Mouse (Mus musculus) lung, postnatal 0 days (tissue): ENCODE measurements around the gene Ppp1r32. TPM values are rescaled to one million over a fixed set of nuclear protein-coding genes. Genes with fewer than 3 reads are reported as not detected.

Source experiments
- ATAC-seq: fragments of 200-750 bp; cut with Nextera tagmentation; 2 replicates; pipeline ENCODE4 v1.8.0; 2017; ENCODE audit warnings: moderate library complexity
- DNase-seq: peaks from one replicate; pipeline ENCODE4 v3.0.0-alpha.2; 2016; ENCODE audit warnings: low spot score
- H3K27ac ChIP-seq: fragments of 300-500 bp; sonication (generic); 2 replicates; pipeline ENCODE4 v1.5.1; 2014; ENCODE audit warnings: antibody characterized with exemption, mild to moderate bottlenecking, low read length, mixed read lengths
- H3K27me3 ChIP-seq: fragments of 300-500 bp; sonication (generic); replicated peaks from 2 replicates; pipeline ENCODE4 v1.6.1; 2014; ENCODE audit warnings: low read length, mixed read lengths; ENCODE audit not compliant: insufficient read depth
- H3K36me3 ChIP-seq: fragments of 300-500 bp; sonication (generic); 2 replicates; pipeline ENCODE4 v1.6.1; 2014; ENCODE audit warnings: low read length, mixed read lengths; ENCODE audit not compliant: insufficient read depth
- H3K4me1 ChIP-seq: fragments of 300-500 bp; sonication (generic); 2 replicates; pipeline ENCODE4 v1.6.1; 2014; ENCODE audit warnings: antibody characterized with exemption, low read depth, low read length, mixed read lengths; ENCODE audit not compliant: insufficient read depth
- H3K4me2 ChIP-seq: fragments of 300-500 bp; sonication (generic); replicated peaks from 2 replicates; pipeline ENCODE4 v1.6.1; 2014; ENCODE audit warnings: low read depth, mild to moderate bottlenecking, low read length, moderate library complexity, mixed read lengths
- H3K4me3 ChIP-seq: fragments of 300-500 bp; sonication (generic); 2 replicates; pipeline ENCODE4 v1.5.1; 2014; ENCODE audit warnings: low read depth, low read length
- H3K9ac ChIP-seq: fragments of 300-500 bp; sonication (generic); replicated peaks from 2 replicates; pipeline ENCODE4 v1.6.1; 2014; ENCODE audit warnings: low read depth, mild to moderate bottlenecking
- H3K9me3 ChIP-seq: fragments of 300-500 bp; sonication (generic); 2 replicates; pipeline ENCODE4 v1.6.1; 2016; ENCODE audit warnings: low read length, mixed read lengths
- CTCF ChIP-seq: IDR thresholded peaks from 2 replicates; pipeline ENCODE4 v1.5.1; 2016; ENCODE audit warnings: antibody characterized with exemption, mild to moderate bottlenecking
- EP300 ChIP-seq: IDR thresholded peaks from 2 replicates; pipeline ENCODE4 v1.6.1; 2016; ENCODE audit warnings: antibody characterized with exemption, mild to moderate bottlenecking, control low read depth
- WGBS: fragments of 180-500 bp; shearing (Covaris S2); extraction: QIAGEN DNeasy Blood & Tissue Kit; methylation state at CpG from one replicate; pipeline ENCODE4 v1.1.7; 2014; 5-methylcytosine and 5-hydroxymethylcytosine counted together
- polyA plus RNA-seq: library from polyadenylated mRNA; unstranded; fragments of >200 nt; fragmentation: Nextera tagmentation; extraction: Ambion mirVana; gene quantifications from 2 replicates; pipeline ENCODE4 v1.2.1, GENCODE M21; 2015

Ppp1r32 gene
- polyA plus RNA-seq, 1 experiment from 2014 or later, result 2.6 TPM

DNA sequence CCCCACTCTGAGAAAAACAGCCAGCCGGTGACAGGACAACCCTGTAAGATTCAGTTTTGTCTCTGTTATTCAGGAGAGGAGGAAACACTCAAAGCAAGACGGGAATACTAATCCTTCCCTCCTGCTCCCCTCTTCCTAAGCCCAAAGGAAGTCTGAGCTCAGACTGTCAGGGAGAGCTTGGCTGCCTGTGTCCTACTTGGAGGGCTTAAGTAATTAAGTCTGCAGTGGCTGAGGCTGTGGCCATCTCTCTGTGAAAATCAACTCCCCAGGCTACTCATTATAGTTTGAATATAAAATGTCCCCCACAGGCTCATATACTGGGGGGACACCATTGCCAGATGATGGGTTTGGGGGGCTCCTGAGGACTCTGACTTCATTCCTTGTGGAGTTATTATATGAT, 14.2 kb upstream of the Ppp1r32 start:
- TF ChIP-seq CTCF (no peak), EP300 (no peak)
- H3K36me3 ChIP-seq, result 0 out of 2 replicates have a peak, but pooled peaks cover 6% of the 10 kb centered on the region
- H3K4me2 ChIP-seq, result no peak overlapping the region

DNA sequence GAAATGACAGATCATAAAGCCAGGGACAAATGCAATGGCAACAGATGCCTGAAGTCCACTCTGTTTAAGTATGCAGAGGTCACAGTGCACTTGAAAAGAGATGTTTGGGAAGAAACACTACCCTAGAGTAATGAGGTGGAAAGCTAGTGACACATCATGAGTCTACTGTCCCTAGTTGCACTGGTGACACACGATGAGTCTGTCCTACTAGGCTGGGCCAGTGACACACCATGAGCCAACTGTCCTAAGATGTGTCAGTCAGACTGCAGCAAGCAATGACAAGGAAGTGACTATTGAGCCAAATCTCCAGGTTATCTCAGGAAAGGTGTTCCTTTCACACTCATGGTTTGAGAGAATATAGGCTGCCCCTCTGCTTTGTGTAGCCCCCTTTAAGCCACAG, 12.9 kb upstream of the Ppp1r32 start:
- no peaks in the 10 kb centered on the region for H3K9me3 ChIP-seq
- no peaks in the 10 kb centered on the region for H3K4me1 ChIP-seq
- H3K27ac ChIP-seq, result no peak overlapping the region
- WGBS, result 90% methylated on average over 1 of the region's 1 CpGs
- ATAC-seq (no peak), DNase-seq (no peak)
- H3K36me3 ChIP-seq, result 0 out of 2 replicates have a peak, but pooled peaks cover 6% of the 10 kb centered on the region
- no peaks in the 10 kb centered on the region for H3K27me3 ChIP-seq
- TF ChIP-seq EP300 (no peak), CTCF (no peak)
- no peak overlapping the region for H3K4me3 ChIP-seq
- no peak overlapping the region for H3K9ac ChIP-seq
- H3K4me2 ChIP-seq, result no peak overlapping the region

More for the DNA sequence above, 14.2 kb upstream of the Ppp1r32 start:
- no peak overlapping the region for H3K27ac ChIP-seq
- no peaks in the 10 kb centered on the region for H3K27me3 ChIP-seq
- DNase-seq, result no peak
- H3K9me3 ChIP-seq, result no peaks in the 10 kb centered on the region
- 71% methylated on average over 2 of the region's 2 CpGs for WGBS
- no peak for ATAC-seq
- no peak overlapping the region for H3K4me3 ChIP-seq
- no peak overlapping the region for H3K9ac ChIP-seq
- H3K4me1 ChIP-seq, result no peaks in the 10 kb centered on the region

DNA sequence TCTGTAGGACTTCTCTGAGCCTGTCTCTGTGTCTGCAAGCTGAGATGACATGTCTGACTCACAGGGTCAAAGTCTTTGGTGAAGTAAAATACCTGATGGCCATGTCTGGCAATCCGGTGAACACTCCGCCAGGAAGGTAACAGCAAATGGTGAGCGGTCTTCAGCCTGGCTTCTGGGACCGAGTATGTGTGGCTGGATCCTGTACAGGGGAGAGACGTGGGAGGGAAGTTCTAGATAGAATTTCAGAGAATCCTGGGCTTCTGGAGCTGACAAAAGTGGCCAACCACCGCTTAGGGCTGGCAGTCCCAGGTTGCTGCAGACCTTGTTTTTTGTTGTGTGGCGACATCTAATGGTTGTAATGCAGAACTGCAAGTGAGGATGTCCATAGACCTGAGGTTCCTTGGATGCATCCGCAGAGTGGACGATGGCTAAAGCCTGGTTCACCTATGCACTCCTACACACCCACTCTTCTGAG, 3.6 kb upstream of the Ppp1r32 start:
- Histone ChIP-seq H3K4me1 (no peaks in the 10 kb centered on the region), H3K4me3 (no peak overlapping the region), H3K9me3 (no peaks in the 10 kb centered on the region), H3K27me3 (0 out of 2 replicates have a peak, but pooled peaks cover 2% of the 10 kb centered on the region), H3K36me3 (no peaks in the 10 kb centered on the region), H3K4me2 (no peak overlapping the region), H3K9ac (no peak overlapping the region), H3K27ac (no peak overlapping the region)
- DNase-seq, result peak; percentile 76
- 20% methylated on average over 9 of the region's 9 CpGs for WGBS
- TF ChIP-seq EP300 (no peak), CTCF (peak; percentile 92)
- ATAC-seq, result peak; percentile 78

DNA sequence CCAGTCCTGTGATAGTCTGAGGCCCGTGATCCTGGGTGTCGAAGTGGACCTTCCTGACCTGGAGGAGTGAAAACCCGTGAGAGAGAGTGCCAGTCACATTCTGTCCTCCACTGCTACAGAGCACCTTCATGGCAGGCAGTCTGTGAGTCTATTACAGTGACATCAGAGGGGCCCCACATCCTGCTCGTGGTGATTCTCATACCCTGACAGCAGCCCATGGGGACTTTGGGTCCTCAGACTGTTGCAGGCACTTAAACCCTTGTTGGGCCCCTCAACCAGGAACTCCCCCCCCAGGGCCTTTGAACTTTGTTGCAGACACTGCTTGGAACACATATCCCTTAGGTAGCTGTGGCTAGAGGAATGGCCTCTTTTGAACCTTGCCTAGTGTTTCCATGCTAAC, 3.2 kb downstream of the Ppp1r32 start:
- Histone ChIP-seq H3K4me1 (no peaks in the 10 kb centered on the region), H3K36me3 (no peaks in the 10 kb centered on the region), H3K27ac (no peak overlapping the region), H3K4me2 (no peak overlapping the region), H3K27me3 (no peaks in the 10 kb centered on the region), H3K9me3 (no peaks in the 10 kb centered on the region), H3K9ac (no peak overlapping the region), H3K4me3 (no peak overlapping the region)
- DNase-seq (no peak), ATAC-seq (no peak)
- TF ChIP-seq EP300 (no peak), CTCF (no peak)
- WGBS, result 56% methylated on average over 4 of the region's 4 CpGs

DNA sequence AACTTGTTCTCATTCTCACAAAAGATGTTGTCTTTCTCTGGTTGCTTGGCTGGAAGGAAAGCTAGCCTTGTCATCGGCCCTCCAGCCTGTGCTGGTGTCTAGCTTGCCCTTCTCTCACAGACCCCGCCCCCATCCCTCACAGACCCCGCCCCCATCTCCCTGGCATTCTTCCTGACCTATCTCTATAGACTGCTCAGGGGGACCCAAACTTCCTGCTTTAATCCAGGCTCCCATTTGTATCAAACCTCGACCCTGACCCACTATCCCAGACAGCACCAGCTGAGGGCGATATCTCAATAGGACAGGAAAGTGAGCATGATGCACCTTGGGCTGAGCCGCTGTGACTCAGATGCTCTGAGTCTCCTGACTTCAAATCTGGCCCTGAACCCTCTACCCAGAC, 8.9 kb downstream of the Ppp1r32 start:
- Histone ChIP-seq H3K4me2 (no peak overlapping the region), H3K4me1 (no peaks in the 10 kb centered on the region), H3K4me3 (no peak overlapping the region), H3K9ac (no peak overlapping the region), H3K27me3 (no peaks in the 10 kb centered on the region), H3K9me3 (no peaks in the 10 kb centered on the region), H3K36me3 (no peaks in the 10 kb centered on the region), H3K27ac (no peak overlapping the region)
- DNase-seq, result no peak
- WGBS, result 22% methylated on average over 6 of the region's 6 CpGs
- TF ChIP-seq EP300 (no peak), CTCF (no peak)
- no peak for ATAC-seq

DNA sequence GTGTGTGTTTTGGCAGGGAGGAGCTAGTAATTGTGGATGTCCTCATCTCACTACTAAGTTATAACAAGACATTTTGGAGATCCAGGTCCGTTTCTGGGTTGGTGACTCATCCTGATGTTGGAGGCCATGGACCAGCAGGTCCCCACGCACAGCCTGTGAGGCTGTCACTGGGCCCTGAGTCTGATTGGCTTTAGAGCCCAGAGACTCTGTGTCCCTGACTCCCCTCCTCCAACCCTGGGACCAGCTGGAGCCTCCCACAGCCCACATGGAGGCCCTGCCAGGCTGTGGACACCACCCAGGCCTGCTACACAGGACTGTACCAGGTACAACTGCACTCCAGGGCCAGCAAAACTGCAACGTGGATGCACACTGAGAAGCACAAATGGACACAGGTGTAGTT, 9.8 kb downstream of the Ppp1r32 start:
- H3K27me3 ChIP-seq, result no peaks in the 10 kb centered on the region
- no peaks in the 10 kb centered on the region for H3K36me3 ChIP-seq
- no peak overlapping the region for H3K9ac ChIP-seq
- H3K9me3 ChIP-seq, result no peaks in the 10 kb centered on the region
- H3K4me3 ChIP-seq, result no peak overlapping the region
- no peak for DNase-seq
- TF ChIP-seq EP300 (no peak), CTCF (no peak)
- no peak for ATAC-seq
- H3K27ac ChIP-seq, result no peak overlapping the region
- WGBS, result 71% methylated on average over 3 of the region's 3 CpGs
- no peaks in the 10 kb centered on the region for H3K4me1 ChIP-seq
- H3K4me2 ChIP-seq, result no peak overlapping the region

DNA sequence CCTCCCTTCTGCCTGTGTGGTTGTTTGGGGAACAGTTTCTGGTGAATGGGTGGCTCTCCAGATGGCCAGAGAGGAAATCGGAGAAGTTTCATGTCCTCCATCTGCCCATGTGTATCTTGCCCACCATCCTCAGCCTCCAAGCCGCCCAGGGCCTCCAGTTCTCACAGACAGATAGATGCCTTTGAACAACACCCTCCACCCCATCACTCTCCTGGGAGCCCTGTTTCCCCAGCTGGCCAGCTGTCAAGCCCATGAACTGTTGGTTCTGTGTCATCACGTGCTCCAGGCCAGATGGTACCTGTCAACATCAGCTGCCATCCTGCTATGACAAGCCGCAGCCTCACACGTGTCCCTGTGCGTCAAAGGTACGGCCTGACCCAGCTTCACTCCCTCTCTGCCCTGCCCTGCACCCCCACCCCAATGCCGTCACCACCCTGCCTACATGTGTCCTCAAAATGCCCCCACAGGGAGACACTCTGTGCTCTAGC, 13.5 kb downstream of the Ppp1r32 start:
- ATAC-seq (peak; percentile 75), DNase-seq (peak; percentile 36)
- H3K9me3 ChIP-seq, result no peaks in the 10 kb centered on the region
- TF ChIP-seq CTCF (no peak), EP300 (no peak)
- no peaks in the 10 kb centered on the region for H3K36me3 ChIP-seq
- no peak overlapping the region for H3K9ac ChIP-seq
- H3K4me2 ChIP-seq, result no peak overlapping the region
- no peak overlapping the region for H3K27ac ChIP-seq
- WGBS, result 36% methylated on average over 8 of the region's 8 CpGs
- no peaks in the 10 kb centered on the region for H3K27me3 ChIP-seq
- H3K4me3 ChIP-seq, result no peak overlapping the region
- H3K4me1 ChIP-seq, result no peaks in the 10 kb centered on the region
